Mouse (Mus musculus): ENCODE measurements around the gene Kcnc3.

GRCm38 (mm10) chr7:44645256-44645655 is 54.8 kb downstream of the Kcnc3 start:
- no peak for TF ChIP-seq MYOD1 (IDR thresholded peaks at IDR 0.05; ENCODE audit: control insufficient read depth, insufficient read length, low read depth)
- no peak for TF ChIP-seq CTCF (IDR thresholded peaks at IDR 0.05; ENCODE audit: control insufficient read depth, insufficient read depth, insufficient read length)

Data from C2C12 (cell line).